Mouse (Mus musculus): Measurements from ENCODE around the gene Arhgap10.
"Not testable (repeated sequence)": the region's sequence is repeated elsewhere in the genome, so short reads cannot be mapped to it uniquely, and the experiment has no call there.

Gene Arhgap10

GRCm38 (mm10) chr8:77340046-77340747 is 177.6 kb downstream of the Arhgap10 start:
- no peak for DNase-seq

DNA sequence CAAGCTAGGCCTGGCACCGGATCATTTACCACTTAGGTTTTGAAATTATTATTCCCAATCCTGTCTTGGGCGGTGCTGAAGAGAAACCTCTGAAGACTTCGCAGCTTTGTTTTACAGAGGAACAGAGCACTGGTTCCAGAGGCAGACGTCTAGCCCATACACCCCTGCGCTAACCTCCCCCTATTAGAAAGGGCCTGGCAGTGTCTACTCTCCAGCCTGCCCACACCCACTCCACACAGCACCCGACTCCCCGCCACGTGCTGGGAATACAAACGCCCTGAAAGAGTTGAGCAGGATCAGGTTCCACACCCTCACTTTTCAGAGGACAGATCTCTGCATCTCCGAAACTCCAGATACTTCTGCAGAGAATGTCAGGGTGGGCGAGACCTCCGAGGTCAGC is 180.5 kb downstream of the Arhgap10 start:
- no peak for DNase-seq

GRCm38 (mm10) chr8:77331180-77331579 is 186.6 kb downstream of the Arhgap10 start:
- DNase-seq, result no peak

DNA sequence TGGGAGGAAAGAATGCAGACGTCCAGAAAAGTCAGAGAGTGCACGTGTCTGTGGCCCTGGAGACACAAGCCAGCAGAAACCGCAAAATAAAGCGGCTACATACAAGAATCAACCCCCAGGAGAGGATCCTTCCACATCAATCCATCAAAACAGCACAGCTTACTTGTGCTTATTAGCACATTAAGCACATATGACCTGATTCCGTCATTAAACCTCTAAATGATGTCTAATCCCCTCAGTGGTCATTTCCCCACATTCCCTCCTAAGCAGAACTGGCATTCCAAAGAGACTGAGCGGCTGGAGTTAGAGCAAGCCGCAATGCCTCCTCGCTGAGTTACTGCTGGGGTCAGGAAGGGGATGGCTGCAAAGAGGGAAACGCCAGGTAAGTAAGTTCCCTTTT is 187.4 kb downstream of the Arhgap10 start:
- DNase-seq, result no peak

DNA sequence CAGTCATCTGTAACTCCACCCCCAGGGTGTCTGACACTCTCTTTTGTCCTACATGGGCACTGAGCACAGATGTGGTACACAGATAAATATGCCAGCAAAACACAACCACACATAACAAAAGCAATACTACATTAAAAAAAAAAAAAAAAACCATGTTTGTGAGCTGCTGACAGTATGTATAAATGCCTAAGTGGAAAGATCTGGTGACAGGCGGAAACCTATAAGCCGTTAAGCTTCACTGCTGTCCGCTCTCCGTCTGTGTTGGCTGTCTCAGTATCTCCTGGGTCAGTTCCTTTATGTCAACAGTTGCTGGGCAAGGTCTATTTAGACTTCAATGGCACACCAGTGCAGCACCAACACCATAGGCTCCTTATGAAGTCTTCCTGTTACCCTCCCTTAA is 188.0 kb downstream of the Arhgap10 start:
- DNase-seq, result no peak

DNA sequence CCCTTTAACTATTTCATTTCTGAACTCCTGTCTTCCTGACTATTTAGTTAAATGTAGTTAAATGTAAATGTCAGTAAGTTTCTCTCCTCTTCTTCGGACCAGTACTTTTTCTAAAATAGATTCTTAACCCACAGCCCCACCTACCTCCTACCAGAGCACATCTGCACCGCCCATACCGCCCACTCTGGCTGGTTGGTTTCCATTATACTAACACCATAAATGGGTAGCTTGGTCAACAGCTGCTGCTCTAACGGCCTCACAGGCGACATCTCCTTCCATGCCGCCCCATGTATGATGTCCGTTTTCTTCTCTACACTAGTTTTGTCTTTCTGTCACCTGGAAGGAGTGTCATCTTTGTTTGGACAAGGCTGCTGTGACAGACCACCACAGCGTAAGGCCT is 189.3 kb downstream of the Arhgap10 start:
- DNase-seq, result no peak

DNA sequence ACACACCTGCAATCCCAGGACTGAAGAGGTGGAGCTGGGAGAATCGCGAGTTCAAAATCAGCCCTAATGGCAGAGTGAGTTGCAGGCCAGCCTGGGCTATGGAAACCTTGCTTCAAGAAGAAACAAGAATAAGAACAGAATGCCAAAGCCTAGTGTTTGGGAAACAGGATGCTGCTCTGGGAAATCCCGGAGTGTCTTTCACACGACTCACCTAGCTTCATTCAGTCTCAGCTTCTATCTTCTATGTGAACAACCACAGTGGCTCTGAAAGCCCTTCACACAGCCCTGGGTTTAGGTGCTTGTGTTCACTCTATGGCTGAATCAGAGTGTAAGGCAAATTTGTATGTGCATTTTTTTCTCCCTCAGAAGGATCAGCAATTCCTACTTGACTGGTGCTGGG is 190.4 kb downstream of the Arhgap10 start:
- DNase-seq, result no peak

GRCm38 (mm10) chr8:77322727-77323126 is 195.0 kb downstream of the Arhgap10 start:
- DNase-seq, result not testable (repeated sequence)

DNA sequence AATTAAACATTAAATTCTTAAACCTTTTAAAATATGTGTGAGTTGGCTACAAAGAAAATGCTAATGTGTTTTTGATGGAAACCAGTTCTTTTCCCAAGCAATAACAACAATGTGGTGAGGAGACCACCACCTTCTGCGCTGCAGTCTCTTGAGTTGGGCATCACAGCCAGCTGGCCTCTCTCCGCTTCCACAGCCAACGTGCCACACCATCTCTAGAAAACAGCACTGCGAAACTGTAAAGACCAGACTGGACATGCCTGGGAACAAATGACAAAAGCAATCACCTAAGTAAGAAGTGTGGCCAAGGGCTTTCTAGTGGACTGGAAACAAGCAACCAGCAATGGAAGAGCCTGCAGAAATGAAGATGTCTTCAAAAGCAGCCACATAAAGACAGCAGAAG is 195.9 kb downstream of the Arhgap10 start:
- no peak for DNase-seq

GRCm38 (mm10) chr8:77318590-77318989 is 199.2 kb downstream of the Arhgap10 start:
- no peak for DNase-seq

DNA sequence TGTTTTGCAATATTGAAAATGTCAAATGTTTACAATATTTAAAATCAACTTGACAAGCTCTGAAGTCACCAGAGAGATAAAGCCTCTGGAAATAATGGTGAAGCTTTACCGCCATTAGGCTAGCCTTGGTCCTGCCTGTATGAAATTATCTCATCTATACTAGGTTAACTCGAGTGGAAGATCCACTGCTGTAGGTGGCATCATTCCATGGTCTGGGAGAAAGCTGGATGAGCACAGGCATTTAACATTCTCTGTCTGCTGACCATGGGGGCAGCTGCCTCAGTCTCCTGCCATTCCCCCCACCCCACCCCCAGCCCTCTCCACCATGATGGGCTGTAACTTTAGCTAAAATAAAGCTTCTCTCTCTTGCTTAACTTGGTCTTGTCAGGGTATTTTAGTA is 200.0 kb downstream of the Arhgap10 start:
- no peak for DNase-seq

- peak; percentile 28 for DNase-seq
Measured at GRCm38 (mm10) chr8:77313003-77313402, 204.8 kb downstream of the Arhgap10 start.

DNA sequence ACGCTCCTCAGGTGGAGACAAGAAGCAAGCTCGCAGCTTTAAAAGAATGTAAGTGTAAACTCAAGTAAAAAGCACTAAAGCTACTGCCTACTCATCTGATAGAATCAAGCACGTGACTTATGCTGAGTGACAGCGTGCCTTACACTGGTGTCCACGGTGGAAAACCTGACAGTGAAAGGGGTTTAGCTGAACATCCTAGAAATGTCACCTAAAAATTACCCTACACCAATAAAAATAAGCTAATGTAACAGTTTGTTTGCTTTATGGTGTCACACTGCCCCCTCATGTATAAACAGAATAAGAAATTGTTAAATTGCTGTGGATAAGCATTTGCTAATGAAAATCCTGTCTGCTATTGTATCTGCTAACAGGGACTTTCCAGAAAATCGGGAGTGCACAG is 206.0 kb downstream of the Arhgap10 start:
- peak; percentile 18 for DNase-seq

DNA sequence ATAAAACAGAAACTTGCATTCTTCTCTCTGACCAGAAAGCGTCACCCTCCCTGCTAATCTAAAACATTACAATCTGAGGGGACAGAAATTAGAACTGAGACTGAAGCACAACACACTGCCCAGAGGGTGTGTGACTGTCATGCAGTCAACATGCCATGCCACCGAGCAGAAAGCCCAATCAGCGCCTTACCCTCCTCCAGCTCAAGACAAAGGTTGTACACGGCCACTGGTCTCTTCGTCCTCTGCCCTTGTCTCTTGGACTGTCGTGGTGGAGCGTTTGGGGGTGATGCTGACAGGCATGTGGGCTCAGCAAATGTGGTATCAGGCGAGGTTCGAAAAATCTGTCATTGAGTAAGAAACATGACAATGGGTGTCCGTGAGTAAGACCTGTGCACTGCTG is 207.2 kb downstream of the Arhgap10 start:
- DNase-seq, result no peak

GRCm38 (mm10) chr8:77310026-77310425 is 207.7 kb downstream of the Arhgap10 start:
- no peak for DNase-seq

GRCm38 (mm10) chr8:77294599-77294998 is 223.2 kb downstream of the Arhgap10 start:
- DNase-seq, result no peak

- DNase-seq, result no peak
Measured at GRCm38 (mm10) chr8:77292649-77293048, 225.1 kb downstream of the Arhgap10 start.

DNA sequence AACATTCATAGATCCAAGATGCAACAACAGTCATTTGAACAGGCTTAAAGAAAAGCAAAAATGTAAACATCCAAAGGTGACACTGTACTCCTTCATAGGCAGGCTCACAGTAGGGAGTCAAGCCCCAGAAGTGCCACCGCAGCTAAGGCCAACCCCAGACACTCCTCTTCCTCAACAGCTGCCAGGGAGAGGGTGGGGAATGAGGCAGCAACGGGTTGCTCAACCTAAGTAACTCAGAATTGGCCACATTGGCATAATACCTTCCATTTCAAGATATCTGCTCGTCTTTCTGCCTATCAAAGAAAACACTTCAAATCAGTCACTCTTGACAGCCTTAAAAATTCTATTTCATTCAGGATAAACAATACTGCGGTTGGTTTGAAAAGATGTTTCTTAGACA is 225.6 kb downstream of the Arhgap10 start:
- no peak for DNase-seq

GRCm38 (mm10) chr8:77288492-77288891 is 229.3 kb downstream of the Arhgap10 start:
- DNase-seq, result no peak

- no peak for DNase-seq
Measured at GRCm38 (mm10) chr8:77288065-77288464, 229.7 kb downstream of the Arhgap10 start.

- no peak for DNase-seq
Measured at GRCm38 (mm10) chr8:77284473-77284872, 233.3 kb downstream of the Arhgap10 start.

- DNase-seq, result no peak
Measured at GRCm38 (mm10) chr8:77282605-77283236, 235.0 kb downstream of the Arhgap10 start.

DNA sequence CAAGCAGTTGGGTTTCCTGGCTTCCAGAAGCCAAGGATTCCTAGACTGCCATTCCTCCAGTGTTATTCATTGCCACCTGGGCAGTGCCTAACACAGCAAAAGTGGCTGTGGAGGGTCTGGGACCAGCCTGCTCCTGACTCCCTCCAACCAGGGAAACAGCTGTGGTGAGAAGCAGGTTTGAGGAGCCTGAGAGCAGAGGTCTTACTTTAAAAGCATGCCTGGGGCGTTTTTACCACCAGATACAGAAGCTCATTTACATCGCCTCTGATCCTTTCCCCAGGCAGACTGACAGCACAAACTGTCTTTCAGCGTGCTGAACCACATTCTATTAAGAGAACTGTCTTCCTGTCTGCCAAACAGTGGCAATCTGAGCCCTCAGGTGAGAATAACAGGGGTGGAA is 237.8 kb downstream of the Arhgap10 start:
- DNase-seq, result no peak

GRCm38 (mm10) chr8:77278246-77278645 is 239.5 kb downstream of the Arhgap10 start:
- DNase-seq, result peak; percentile 58

DNA sequence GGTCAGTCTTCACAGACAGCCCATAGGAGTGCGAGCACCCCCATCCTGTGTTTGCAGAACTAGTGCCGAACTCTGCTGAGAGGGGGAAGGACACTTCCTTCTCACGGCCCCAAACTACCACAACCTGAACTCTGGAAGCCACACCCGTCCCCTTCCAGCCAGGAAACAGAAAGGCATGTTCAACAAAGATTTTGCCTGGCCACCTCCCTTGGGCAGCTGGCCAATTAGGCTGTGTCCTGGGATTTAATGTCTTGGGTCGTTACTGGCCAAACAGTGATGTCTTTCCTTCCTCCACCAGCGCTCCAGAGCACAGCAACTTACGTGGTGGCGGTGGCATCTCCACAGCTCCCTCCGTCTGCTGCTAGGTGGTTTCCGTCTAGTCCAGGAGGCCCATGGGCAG is 240.9 kb downstream of the Arhgap10 start:
- DNase-seq, result peak; percentile 53
